Mouse (Mus musculus): ENCODE measurements around the gene Kank2. TPM values are rescaled to one million over a fixed set of nuclear protein-coding genes. Genes with fewer than 3 reads are reported as not detected.
A peak's percentile ranks its signal among the peaks of the same experiment; 100 is the strongest.
"Not testable (repeated sequence)": the region's sequence is repeated elsewhere in the genome, so short reads cannot be mapped to it uniquely, and the experiment has no call there.

The Kank2 gene
- polyA plus RNA-seq, 1 experiment from 2014 or later = 10.3 TPM

DNA sequence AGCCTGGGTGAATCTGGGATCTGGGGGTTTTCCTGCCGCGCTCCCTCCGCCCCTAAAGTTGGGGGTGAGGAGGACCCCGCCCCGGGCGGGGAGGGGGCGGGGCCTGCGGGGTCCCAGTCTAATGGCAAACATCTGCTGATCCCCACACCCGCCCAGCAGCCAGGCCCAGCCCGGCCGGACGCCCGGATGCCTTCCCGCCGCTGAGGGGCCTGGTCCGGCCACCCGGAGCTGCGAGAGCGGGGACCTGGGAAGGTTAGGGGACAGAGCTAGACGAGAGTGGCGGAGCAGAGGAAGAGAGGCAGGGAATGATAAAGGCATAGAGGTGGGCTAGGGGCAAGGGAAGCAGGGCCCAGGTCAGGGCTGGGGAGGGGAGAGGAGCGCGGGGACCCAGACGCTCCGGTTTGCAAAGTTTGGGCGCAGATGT lies 611 bp downstream of the Kank2 start:
- Histone ChIP-seq H3K9me3 (replicated peaks; ENCODE audit: low read length) (no peaks in the 10 kb centered on the region), H3K27ac (peak overlapping the region; percentile 92), H3K36me3 (ENCODE audit: insufficient read depth, low read length) (peaks cover 25% of the 10 kb centered on the region), H3K4me2 (ENCODE audit: low read length) (peak overlapping the region; percentile 69), H3K4me1 (replicated peaks; ENCODE audit: insufficient read depth, low read length) (peaks cover 14% of the 10 kb centered on the region), H3K9ac (ENCODE audit: low read depth, low read length) (peak overlapping the region; percentile 80), H3K27me3 (ENCODE audit: insufficient read depth, low read length) (no peaks in the 10 kb centered on the region), H3K4me3 (replicated peaks; ENCODE audit: low read depth, low read length) (peak overlapping the region; percentile 76)
- 1% methylated on average over 25 of the region's 26 CpGs for WGBS
- peak; percentile 77 for DNase-seq (ENCODE audit: low spot score)
- TF ChIP-seq CTCF (IDR thresholded peaks at IDR 0.05; ENCODE audit: low read depth) = no peak
- ATAC-seq (replicated peaks; ENCODE audit: low FRiP score, low read depth) = peak; percentile 62

DNA sequence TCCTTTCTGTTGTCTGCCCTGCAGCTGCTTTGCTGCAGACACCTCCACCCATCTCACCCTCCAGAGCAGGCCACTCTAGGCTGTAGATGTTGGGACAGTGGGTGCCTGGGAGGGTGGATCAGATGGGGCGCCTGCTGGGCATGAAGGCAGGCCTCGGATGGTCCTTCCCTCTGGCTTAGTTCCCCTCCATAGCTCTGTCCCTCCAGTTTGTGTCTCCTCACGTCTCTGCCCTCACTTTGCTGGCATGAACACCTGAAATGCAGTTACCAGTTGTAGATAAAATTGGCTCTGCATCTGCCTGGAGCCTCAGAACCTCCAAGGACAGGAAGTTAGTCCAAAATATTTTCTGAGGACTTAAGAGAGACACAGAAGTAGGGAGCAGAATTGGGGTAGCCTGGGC lies 1.6 kb downstream of the Kank2 start:
- Histone ChIP-seq H3K9ac (ENCODE audit: low read depth, low read length) (0 out of 2 replicates have a peak overlapping the region, but pooled peaks have one; percentile 40), H3K9me3 (replicated peaks; ENCODE audit: low read length) (no peaks in the 10 kb centered on the region), H3K4me1 (replicated peaks; ENCODE audit: insufficient read depth, low read length) (peaks cover 22% of the 10 kb centered on the region), H3K36me3 (ENCODE audit: insufficient read depth, low read length) (peaks cover 25% of the 10 kb centered on the region), H3K4me2 (ENCODE audit: low read length) (peak overlapping the region; percentile 69), H3K4me3 (replicated peaks; ENCODE audit: low read depth, low read length) (peak overlapping the region; percentile 76; the same call in 1 of the 2 replicates), H3K27me3 (ENCODE audit: insufficient read depth, low read length) (no peaks in the 10 kb centered on the region), H3K27ac (no peak overlapping the region)
- ATAC-seq (replicated peaks; ENCODE audit: low FRiP score, low read depth) = no peak
- WGBS = 59% methylated on average over 3 of the region's 3 CpGs
- no peak for DNase-seq (ENCODE audit: low spot score)
- TF ChIP-seq CTCF (IDR thresholded peaks at IDR 0.05; ENCODE audit: low read depth) = no peak

DNA sequence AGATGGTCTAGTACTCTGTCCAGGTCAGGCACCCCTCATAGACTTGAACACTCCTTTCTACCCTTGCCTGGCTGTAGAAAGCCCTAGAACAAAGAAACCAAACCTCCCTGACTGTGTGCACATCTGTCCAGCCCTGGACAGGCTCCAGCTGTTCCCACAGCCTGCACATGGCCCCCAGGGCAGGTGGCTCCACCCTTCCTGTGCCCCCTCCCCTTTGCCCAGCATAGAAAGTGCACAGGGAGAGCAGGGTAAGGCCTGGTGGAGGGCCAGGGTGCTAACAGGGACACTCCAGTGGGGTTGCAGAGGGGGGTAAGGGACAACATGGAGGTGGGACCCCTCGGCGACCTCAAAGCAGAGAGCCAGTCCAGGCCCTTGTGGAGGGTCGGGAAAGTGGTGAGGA lies 2.3 kb downstream of the Kank2 start:
- Histone ChIP-seq H3K27ac (peak overlapping the region; percentile 63), H3K4me2 (ENCODE audit: low read length) (peak overlapping the region; percentile 69), H3K4me1 (replicated peaks; ENCODE audit: insufficient read depth, low read length) (peaks cover 22% of the 10 kb centered on the region), H3K4me3 (replicated peaks; ENCODE audit: low read depth, low read length) (peak overlapping the region; percentile 18; the same call in 1 of the 2 replicates), H3K27me3 (ENCODE audit: insufficient read depth, low read length) (no peaks in the 10 kb centered on the region), H3K36me3 (ENCODE audit: insufficient read depth, low read length) (peaks cover 25% of the 10 kb centered on the region), H3K9ac (ENCODE audit: low read depth, low read length) (peak overlapping the region; percentile 40; the same call in 1 of the 2 replicates), H3K9me3 (replicated peaks; ENCODE audit: low read length) (no peaks in the 10 kb centered on the region)
- WGBS = 44% methylated on average over 3 of the region's 3 CpGs
- DNase-seq (ENCODE audit: low spot score) (peak; percentile 33), ATAC-seq (replicated peaks; ENCODE audit: low FRiP score, low read depth) (no peak)
- no peak for TF ChIP-seq CTCF (IDR thresholded peaks at IDR 0.05; ENCODE audit: low read depth)

GRCm38 (mm10) chr9:21795579-21795978 lies 3.0 kb downstream of the Kank2 start:
- no peak overlapping the region for H3K9ac ChIP-seq (ENCODE audit: low read depth, low read length)
- WGBS = 77% methylated on average over 5 of the region's 5 CpGs
- ATAC-seq (replicated peaks; ENCODE audit: low FRiP score, low read depth) (no peak), DNase-seq (ENCODE audit: low spot score) (no peak)
- no peaks in the 10 kb centered on the region for H3K9me3 ChIP-seq (replicated peaks; ENCODE audit: low read length)
- peak overlapping the region; percentile 69 for H3K4me2 ChIP-seq (ENCODE audit: low read length)
- no peak for TF ChIP-seq CTCF (IDR thresholded peaks at IDR 0.05; ENCODE audit: low read depth)
- no peak overlapping the region for H3K27ac ChIP-seq
- peaks cover 22% of the 10 kb centered on the region for H3K4me1 ChIP-seq (replicated peaks; ENCODE audit: insufficient read depth, low read length)
- H3K4me3 ChIP-seq (replicated peaks; ENCODE audit: low read depth, low read length) = no peak overlapping the region
- H3K36me3 ChIP-seq (ENCODE audit: insufficient read depth, low read length) = peaks cover 25% of the 10 kb centered on the region
- H3K27me3 ChIP-seq (ENCODE audit: insufficient read depth, low read length) = no peaks in the 10 kb centered on the region

DNA sequence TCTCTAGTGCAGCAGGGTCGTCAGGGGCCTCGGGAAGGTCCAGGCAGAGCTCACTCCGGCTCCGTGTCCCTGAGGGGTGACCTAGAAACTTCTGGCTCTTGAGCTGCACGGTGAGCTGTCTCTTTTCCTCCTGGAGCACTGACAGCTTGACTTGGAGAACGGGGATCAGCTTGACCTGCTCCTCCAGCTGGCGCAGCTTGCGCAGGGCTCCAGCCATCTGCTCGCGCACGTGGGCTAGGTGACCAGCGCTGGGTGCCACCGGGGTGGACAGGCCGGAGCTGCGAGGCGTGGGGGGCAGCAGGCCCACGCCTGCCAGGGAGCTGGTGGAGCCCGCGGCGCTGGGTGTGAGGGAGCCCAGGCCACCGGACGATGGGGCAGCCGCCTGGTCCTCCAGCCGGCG lies 3.6 kb downstream of the Kank2 start:
- Histone ChIP-seq H3K9me3 (replicated peaks; ENCODE audit: low read length) (no peaks in the 10 kb centered on the region), H3K4me3 (replicated peaks; ENCODE audit: low read depth, low read length) (no peak overlapping the region), H3K4me2 (ENCODE audit: low read length) (no peak overlapping the region), H3K27ac (no peak overlapping the region), H3K9ac (ENCODE audit: low read depth, low read length) (no peak overlapping the region), H3K4me1 (replicated peaks; ENCODE audit: insufficient read depth, low read length) (peaks cover 26% of the 10 kb centered on the region), H3K27me3 (ENCODE audit: insufficient read depth, low read length) (no peaks in the 10 kb centered on the region), H3K36me3 (ENCODE audit: insufficient read depth, low read length) (peaks cover 25% of the 10 kb centered on the region)
- no peak for ATAC-seq (replicated peaks; ENCODE audit: low FRiP score, low read depth)
- no peak for TF ChIP-seq CTCF (IDR thresholded peaks at IDR 0.05; ENCODE audit: low read depth)
- WGBS = 96% methylated on average over 25 of the region's 25 CpGs
- no peak for DNase-seq (ENCODE audit: low spot score)

GRCm38 (mm10) chr9:21794344-21794834 lies 4.2 kb downstream of the Kank2 start:
- peaks cover 27% of the 10 kb centered on the region for H3K36me3 ChIP-seq (ENCODE audit: insufficient read depth, low read length)
- no peak for TF ChIP-seq CTCF (IDR thresholded peaks at IDR 0.05; ENCODE audit: low read depth)

GRCm38 (mm10) chr9:21793507-21793906 lies 5.0 kb downstream of the Kank2 start:
- H3K4me3 ChIP-seq (replicated peaks; ENCODE audit: low read depth, low read length); ATAC-seq (replicated peaks; ENCODE audit: low FRiP score, low read depth); H3K27ac ChIP-seq; DNase-seq (ENCODE audit: low spot score); H3K4me2 ChIP-seq (ENCODE audit: low read length); H3K9ac ChIP-seq (ENCODE audit: low read depth, low read length); H3K27me3 ChIP-seq (ENCODE audit: insufficient read depth, low read length); H3K9me3 ChIP-seq (replicated peaks; ENCODE audit: low read length): not testable (repeated sequence)
- H3K4me1 ChIP-seq (replicated peaks; ENCODE audit: insufficient read depth, low read length) = peaks cover 26% of the 10 kb centered on the region
- WGBS = 98% methylated on average over 6 of the region's 6 CpGs
- H3K36me3 ChIP-seq (ENCODE audit: insufficient read depth, low read length) = peaks cover 32% of the 10 kb centered on the region

More at GRCm38 (mm10) chr9:21794344-21794834, 4.2 kb downstream of the Kank2 start:
- no peak for DNase-seq (ENCODE audit: low spot score)
- no peak overlapping the region for H3K4me3 ChIP-seq (replicated peaks; ENCODE audit: low read depth, low read length)
- 92% methylated on average over 18 of the region's 18 CpGs for WGBS
- no peak overlapping the region for H3K4me2 ChIP-seq (ENCODE audit: low read length)
- H3K9me3 ChIP-seq (replicated peaks; ENCODE audit: low read length) = no peaks in the 10 kb centered on the region
- H3K4me1 ChIP-seq (replicated peaks; ENCODE audit: insufficient read depth, low read length) = peaks cover 26% of the 10 kb centered on the region
- H3K27ac ChIP-seq = no peak overlapping the region
- H3K9ac ChIP-seq (ENCODE audit: low read depth, low read length) = no peak overlapping the region
- no peaks in the 10 kb centered on the region for H3K27me3 ChIP-seq (ENCODE audit: insufficient read depth, low read length)
- no peak for ATAC-seq (replicated peaks; ENCODE audit: low FRiP score, low read depth)

All from kidney, postnatal 0 days (tissue).